Mouse (Mus musculus) forebrain, embryonic 14.5 days (tissue): Measurements from ENCODE around the gene Pbld1. TPM values are rescaled to one million over a fixed set of nuclear protein-coding genes. Genes with fewer than 3 reads are reported as not detected.

ENCODE experiments used
- ATAC-seq: fragments of 200-750 bp; cut with Nextera tagmentation; 2 replicates; pipeline ENCODE4 v1.8.0; 2017; ENCODE audit warnings: mild to moderate bottlenecking, moderate library complexity
- DNase-seq: peaks from one replicate; pipeline ENCODE4 v3.0.0-alpha.2; 2015; ENCODE audit warnings: low spot score
- H3K27ac ChIP-seq: fragments of 300-500 bp; sonication (generic); 2 replicates; pipeline ENCODE4 v1.5.1; 2014; ENCODE audit warnings: low read depth, mild to moderate bottlenecking, control low read depth, low read length, moderate library complexity
- H3K27me3 ChIP-seq: fragments of 300-500 bp; sonication (generic); replicated peaks from 2 replicates; pipeline ENCODE4 v1.6.1; 2014; ENCODE audit warnings: low read length, control low read depth, mixed read lengths; ENCODE audit not compliant: control insufficient read depth, insufficient read depth
- H3K36me3 ChIP-seq: fragments of 300-500 bp; sonication (generic); 2 replicates; pipeline ENCODE4 v1.6.1; 2014; ENCODE audit warnings: low read length, control low read depth; ENCODE audit not compliant: control insufficient read depth, insufficient read depth
- H3K4me1 ChIP-seq: fragments of 300-500 bp; sonication (generic); 2 replicates; pipeline ENCODE4 v1.6.1; 2014; ENCODE audit warnings: antibody characterized with exemption, low read length, control low read depth; ENCODE audit not compliant: control insufficient read depth, insufficient read depth
- H3K4me2 ChIP-seq: fragments of 300-500 bp; sonication (generic); 2 replicates; pipeline ENCODE4 v1.6.1; 2014; ENCODE audit warnings: mild to moderate bottlenecking, control low read depth, low read length
- H3K4me3 ChIP-seq: fragments of 300-500 bp; sonication (generic); 2 replicates; pipeline ENCODE4 v1.5.1; 2014; ENCODE audit warnings: low read depth, low read length, control low read depth
- H3K9ac ChIP-seq: fragments of 300-500 bp; sonication (generic); 2 replicates; pipeline ENCODE4 v1.6.1; 2014; ENCODE audit warnings: mild to moderate bottlenecking, low read length, control low read depth, moderate library complexity
- H3K9me3 ChIP-seq: fragments of 300-500 bp; sonication (generic); replicated peaks from 2 replicates; pipeline ENCODE4 v1.6.1; 2016; ENCODE audit warnings: low read length, control low read depth, mixed read lengths; ENCODE audit not compliant: control insufficient read depth
- WGBS: fragments of 180-500 bp; shearing (Covaris S2); extraction: QIAGEN DNeasy Blood & Tissue Kit; methylation state at CpG from one replicate; pipeline ENCODE4 v1.1.7; 2014; 5-methylcytosine and 5-hydroxymethylcytosine counted together
- polyA plus RNA-seq: library from polyadenylated mRNA; unstranded; fragments of >200 nt; fragmentation: Nextera tagmentation; extraction: Ambion mirVana; gene quantifications from 2 replicates; pipeline ENCODE4 v1.2.1, GENCODE M21; 2014

Pbld1 gene
- 0.36 and 0.37 TPM in 2 replicates for polyA plus RNA-seq

GRCm38 (mm10) chr10:63059862-63060261 is at the start of gene Pbld1:
Gene Pbld1, plus strand, starts transcription at chr10:63060162.
- no peak within 1 kb of the TSS for H3K4me3 ChIP-seq
- DNase-seq = no peak
- WGBS = 75% methylated on average over 2 of the region's 2 CpGs

GRCm38 (mm10) chr10:63010268-63010667 is 49.7 kb upstream of the Pbld1 start:
- no peak overlapping the region for H3K4me3 ChIP-seq
- H3K4me2 ChIP-seq = no peak overlapping the region
- no peak overlapping the region for H3K9ac ChIP-seq
- ATAC-seq (no peak; the same call in 1 of the 2 replicates), DNase-seq (no peak)
- no peaks in the 10 kb centered on the region for H3K4me1 ChIP-seq
- H3K36me3 ChIP-seq = peaks cover 89% of the 10 kb centered on the region
- 85% methylated on average over 4 of the region's 4 CpGs for WGBS
- no peak overlapping the region for H3K27ac ChIP-seq
- H3K27me3 ChIP-seq = no peaks in the 10 kb centered on the region
- no peaks in the 10 kb centered on the region for H3K9me3 ChIP-seq

More at GRCm38 (mm10) chr10:63059862-63060261, at the start of gene Pbld1:
- Histone ChIP-seq H3K4me1 (no peaks in the 10 kb centered on the region), H3K27me3 (no peaks in the 10 kb centered on the region), H3K4me2 (no peak within 1 kb of the TSS), H3K27ac (no peak within 1 kb of the TSS), H3K36me3 (no peaks in the 10 kb centered on the region), H3K9ac (no peak within 1 kb of the TSS), H3K9me3 (no peaks in the 10 kb centered on the region)
- ATAC-seq = no peak

- H3K9ac ChIP-seq = no peak overlapping the region
- no peak overlapping the region for H3K4me3 ChIP-seq
These were observed 48.4 kb upstream of the Pbld1 start for GRCm38 (mm10) chr10:63011556-63011955.

GRCm38 (mm10) chr10:63013476-63013875 is 46.5 kb upstream of the Pbld1 start:
- H3K4me1 ChIP-seq = no peaks in the 10 kb centered on the region
- 52% methylated on average over 3 of the region's 3 CpGs for WGBS
- no peak overlapping the region for H3K27ac ChIP-seq
- H3K27me3 ChIP-seq = no peaks in the 10 kb centered on the region
- no peak overlapping the region for H3K9ac ChIP-seq
- no peaks in the 10 kb centered on the region for H3K9me3 ChIP-seq
- H3K36me3 ChIP-seq = peaks cover 89% of the 10 kb centered on the region
- H3K4me3 ChIP-seq = no peak overlapping the region
- DNase-seq (no peak), ATAC-seq (no peak)
- H3K4me2 ChIP-seq = no peak overlapping the region

More at GRCm38 (mm10) chr10:63011556-63011955, 48.4 kb upstream of the Pbld1 start:
- no peak for ATAC-seq
- Histone ChIP-seq H3K4me1 (no peaks in the 10 kb centered on the region), H3K36me3 (peaks cover 94% of the 10 kb centered on the region), H3K27me3 (no peaks in the 10 kb centered on the region), H3K27ac (no peak overlapping the region), H3K4me2 (no peak overlapping the region), H3K9me3 (no peaks in the 10 kb centered on the region)
- WGBS = 93% methylated on average over 6 of the region's 6 CpGs
- DNase-seq = no peak

GRCm38 (mm10) chr10:63014168-63014567 is 45.8 kb upstream of the Pbld1 start:
- Histone ChIP-seq H3K4me3 (no peak overlapping the region), H3K36me3 (peaks cover 86% of the 10 kb centered on the region), H3K27me3 (no peaks in the 10 kb centered on the region), H3K4me2 (no peak overlapping the region), H3K9me3 (no peaks in the 10 kb centered on the region), H3K4me1 (peaks cover 5% of the 10 kb centered on the region), H3K9ac (no peak overlapping the region), H3K27ac (no peak overlapping the region)
- WGBS = 83% methylated on average over 9 of the region's 9 CpGs
- DNase-seq = no peak
- ATAC-seq = no peak

- DNase-seq = no peak
- H3K4me2 ChIP-seq = no peak overlapping the region; the same call in 1 of the 2 replicates
- ATAC-seq = no peak
- H3K9me3 ChIP-seq = no peaks in the 10 kb centered on the region
- H3K4me1 ChIP-seq = peaks cover 25% of the 10 kb centered on the region
- H3K27ac ChIP-seq = no peak overlapping the region
- H3K27me3 ChIP-seq = no peaks in the 10 kb centered on the region
- no peak overlapping the region for H3K9ac ChIP-seq
- H3K4me3 ChIP-seq = no peak overlapping the region
- H3K36me3 ChIP-seq = peaks cover 38% of the 10 kb centered on the region
- 84% methylated on average over 6 of the region's 6 CpGs for WGBS
These were observed 40.7 kb upstream of the Pbld1 start for GRCm38 (mm10) chr10:63019304-63019703.

GRCm38 (mm10) chr10:63021702-63022101 is 38.3 kb upstream of the Pbld1 start:
- H3K27me3 ChIP-seq = no peaks in the 10 kb centered on the region
- DNase-seq = no peak
- H3K4me2 ChIP-seq = peak overlapping the region; percentile 86
- peaks cover 42% of the 10 kb centered on the region for H3K4me1 ChIP-seq
- ATAC-seq = no peak
- no peaks in the 10 kb centered on the region for H3K9me3 ChIP-seq
- H3K36me3 ChIP-seq = peaks cover 15% of the 10 kb centered on the region
- H3K4me3 ChIP-seq = peak overlapping the region; percentile 95
- H3K9ac ChIP-seq = peak overlapping the region; percentile 100
- H3K27ac ChIP-seq = no peak overlapping the region
- WGBS = 29% methylated on average over 4 of the region's 4 CpGs

GRCm38 (mm10) chr10:63022541-63023120 is 37.3 kb upstream of the Pbld1 start:
- Histone ChIP-seq H3K4me1 (peaks cover 48% of the 10 kb centered on the region), H3K27me3 (no peaks in the 10 kb centered on the region), H3K9me3 (no peaks in the 10 kb centered on the region), H3K27ac (peak overlapping the region; percentile 100), H3K9ac (peak overlapping the region; percentile 100), H3K4me3 (peak overlapping the region; percentile 95), H3K4me2 (peak overlapping the region; percentile 86), H3K36me3 (peaks cover 7% of the 10 kb centered on the region)
- peak; percentile 35 for DNase-seq
- ATAC-seq = no peak
- whole genome bisulfite sequencing = under 1% methylated on average over 27 of the region's 27 CpGs

GRCm38 (mm10) chr10:63023121-63023748 is 36.7 kb upstream of the Pbld1 start:
- WGBS = under 1% methylated on average over 60 of the region's 68 CpGs

More at GRCm38 (mm10) chr10:63023121-63023748, 36.7 kb upstream of the Pbld1 start:
- H3K27me3 ChIP-seq = no peaks in the 10 kb centered on the region
- H3K4me3 ChIP-seq = peak overlapping the region; percentile 95
- H3K4me2 ChIP-seq = peak overlapping the region; percentile 86
- H3K9ac ChIP-seq = peak overlapping the region; percentile 100
- DNase-seq (peak; percentile 75), ATAC-seq (peak; percentile 40)
- peaks cover 48% of the 10 kb centered on the region for H3K4me1 ChIP-seq
- H3K36me3 ChIP-seq = peaks cover 3% of the 10 kb centered on the region; the same call in 1 of the 2 replicates
- H3K27ac ChIP-seq = peak overlapping the region; percentile 100
- no peaks in the 10 kb centered on the region for H3K9me3 ChIP-seq
